Mouse (Mus musculus) stomach, embryonic 16.5 days (tissue): Measurements from ENCODE around the gene Myo1h. TPM values are rescaled to one million over a fixed set of nuclear protein-coding genes. Genes with fewer than 3 reads are reported as not detected.
A peak's percentile ranks its signal among the peaks of the same experiment; 100 is the strongest.

Source experiments
- ATAC-seq: fragments of 200-750 bp; cut with Nextera tagmentation; 2 replicates; pipeline ENCODE4 v1.8.0; 2017; ENCODE audit warnings: moderate number of reproducible peaks, moderate TSS enrichment; ENCODE audit not compliant: insufficient read depth, low FRiP score
- H3K27ac ChIP-seq: fragments of 300-500 bp; sonication (generic); 2 replicates; pipeline ENCODE4 v1.5.1; 2014; ENCODE audit warnings: low read length
- H3K27me3 ChIP-seq: fragments of 300-500 bp; sonication (generic); 2 replicates; pipeline ENCODE4 v1.6.1; 2014; ENCODE audit warnings: low read length, control low read depth, mixed read lengths; ENCODE audit not compliant: control insufficient read depth, insufficient read depth
- H3K36me3 ChIP-seq: fragments of 300-500 bp; sonication (generic); 2 replicates; pipeline ENCODE4 v1.6.1; 2014; ENCODE audit warnings: low read length; ENCODE audit not compliant: control insufficient read depth, insufficient read depth
- H3K4me1 ChIP-seq: fragments of 300-500 bp; sonication (generic); 2 replicates; pipeline ENCODE4 v1.6.1; 2014; ENCODE audit warnings: low read length, control low read depth, mixed read lengths; ENCODE audit not compliant: control insufficient read depth, insufficient read depth
- H3K4me2 ChIP-seq: fragments of 300-500 bp; sonication (generic); 2 replicates; pipeline ENCODE4 v1.6.1; 2014; ENCODE audit warnings: low read depth, low read length, mixed read lengths
- H3K4me3 ChIP-seq: fragments of 300-500 bp; sonication (generic); replicated peaks from 2 replicates; pipeline ENCODE4 v1.5.1; 2014; ENCODE audit warnings: mild to moderate bottlenecking, low read length
- H3K9ac ChIP-seq: fragments of 300-500 bp; sonication (generic); 2 replicates; pipeline ENCODE4 v1.6.1; 2014; ENCODE audit warnings: low read length
- H3K9me3 ChIP-seq: fragments of 300-500 bp; sonication (generic); replicated peaks from 2 replicates; pipeline ENCODE4 v1.6.1; 2016; ENCODE audit warnings: low read length, control low read depth; ENCODE audit not compliant: control insufficient read depth
- WGBS: fragments of 180-500 bp; shearing (Covaris S2); extraction: QIAGEN DNeasy Blood & Tissue Kit; methylation state at CpG from one replicate; pipeline ENCODE4 v1.1.7; 2014; 5-methylcytosine and 5-hydroxymethylcytosine counted together
- polyA plus RNA-seq: library from polyadenylated mRNA; unstranded; fragments of >200 nt; fragmentation: Nextera tagmentation; extraction: Ambion mirVana; gene quantifications from 2 replicates; pipeline ENCODE4 v1.2.1, GENCODE M21; 2015

The Myo1h gene
- polyA plus RNA-seq, 1 experiment from 2014 or later, result 6.0 TPM

DNA sequence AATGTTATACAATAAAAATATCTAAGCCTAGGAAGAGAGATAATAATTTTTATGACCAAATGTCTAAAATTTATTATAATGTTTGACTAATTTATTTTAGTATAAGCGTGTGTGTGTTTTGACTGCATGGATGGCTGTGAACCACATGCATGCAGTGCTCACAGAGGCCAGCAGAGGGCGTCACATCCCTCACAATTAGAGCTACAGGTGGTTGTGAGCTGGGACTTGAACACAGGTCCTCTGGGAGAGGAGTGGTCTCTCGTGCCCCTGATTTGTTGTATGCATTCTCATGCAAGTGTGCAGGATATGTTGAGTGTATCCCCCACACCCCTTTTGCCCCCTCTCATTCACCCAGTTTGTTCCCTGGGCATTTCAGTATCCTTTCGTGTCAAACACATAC lies 2.9 kb upstream of the Myo1h start:
- Histone ChIP-seq H3K9ac (no peak overlapping the region), H3K27me3 (no peaks in the 10 kb centered on the region), H3K4me3 (no peak overlapping the region), H3K27ac (no peak overlapping the region), H3K4me1 (no peaks in the 10 kb centered on the region), H3K4me2 (no peak overlapping the region), H3K36me3 (no peaks in the 10 kb centered on the region), H3K9me3 (no peaks in the 10 kb centered on the region)
- no peak for ATAC-seq
- WGBS, result 72% methylated on average over 4 of the region's 4 CpGs

DNA sequence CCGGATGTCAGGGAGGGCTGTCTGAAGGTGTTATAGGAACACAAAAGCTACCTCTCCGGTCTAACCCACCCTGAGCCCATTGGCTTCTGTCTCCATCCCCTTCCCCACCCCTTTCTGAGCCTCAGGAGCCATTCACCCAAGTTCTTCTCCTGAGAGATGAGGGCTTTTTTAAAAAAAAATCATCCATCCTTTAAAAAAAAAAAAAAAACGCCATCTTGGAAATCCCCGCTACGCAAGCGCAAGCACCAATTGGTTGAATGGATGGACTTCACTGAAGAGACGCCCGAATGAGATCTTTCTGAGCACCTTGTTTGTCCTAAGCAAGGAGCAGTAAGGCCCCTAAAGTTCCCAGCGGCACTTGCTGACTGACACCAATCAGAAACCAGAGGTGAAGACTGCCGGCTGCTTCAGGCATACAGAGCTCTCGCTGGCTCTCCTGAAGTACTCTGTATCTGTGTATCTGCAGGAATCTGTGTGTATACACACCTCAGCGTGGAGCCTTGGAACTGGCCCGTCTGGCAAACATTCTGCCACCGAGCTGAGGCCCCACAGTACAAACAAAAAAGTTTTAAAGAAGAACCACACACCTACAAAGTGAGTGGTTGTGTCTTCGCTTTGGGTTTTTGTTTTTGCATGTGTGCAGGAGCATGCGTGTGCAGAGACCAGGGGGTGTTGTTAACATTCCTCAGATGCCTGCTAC lies 1.9 kb upstream of the Myo1h start:
- 65% methylated on average over 16 of the region's 16 CpGs for WGBS

DNA sequence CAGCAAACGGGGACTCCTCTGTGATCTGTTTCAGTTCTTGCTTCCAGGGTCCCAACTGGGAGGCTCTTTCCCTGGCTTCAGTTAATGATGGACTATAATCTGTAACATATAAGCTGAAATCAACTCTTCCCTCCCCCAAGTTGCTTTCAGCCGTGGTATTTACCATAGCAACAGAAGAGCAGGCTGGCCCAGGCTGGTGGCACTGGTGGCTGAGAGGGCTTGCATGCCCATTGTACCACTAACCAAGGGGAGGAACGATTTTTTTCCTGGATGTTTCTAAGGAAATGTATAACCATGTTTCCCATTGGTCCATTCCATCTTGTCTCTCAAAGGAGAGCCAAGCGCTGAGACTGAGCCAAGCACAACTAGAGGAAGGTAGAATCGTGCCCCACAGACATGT lies 570 bp upstream of the Myo1h start:
- Histone ChIP-seq H3K9ac (no peak overlapping the region), H3K4me2 (no peak overlapping the region), H3K27ac (no peak overlapping the region), H3K27me3 (no peaks in the 10 kb centered on the region), H3K4me1 (no peaks in the 10 kb centered on the region), H3K9me3 (no peaks in the 10 kb centered on the region), H3K4me3 (no peak overlapping the region), H3K36me3 (no peaks in the 10 kb centered on the region)
- ATAC-seq, result no peak
- WGBS, result 85% methylated on average over 5 of the region's 5 CpGs

More for the DNA sequence above, 1.9 kb upstream of the Myo1h start:
- Histone ChIP-seq H3K4me3 (no peak overlapping the region), H3K9ac (no peak overlapping the region; the same call in 1 of the 2 replicates), H3K27me3 (no peaks in the 10 kb centered on the region), H3K4me1 (no peaks in the 10 kb centered on the region), H3K36me3 (no peaks in the 10 kb centered on the region), H3K9me3 (no peaks in the 10 kb centered on the region), H3K27ac (no peak overlapping the region), H3K4me2 (no peak overlapping the region)
- no peak for ATAC-seq

DNA sequence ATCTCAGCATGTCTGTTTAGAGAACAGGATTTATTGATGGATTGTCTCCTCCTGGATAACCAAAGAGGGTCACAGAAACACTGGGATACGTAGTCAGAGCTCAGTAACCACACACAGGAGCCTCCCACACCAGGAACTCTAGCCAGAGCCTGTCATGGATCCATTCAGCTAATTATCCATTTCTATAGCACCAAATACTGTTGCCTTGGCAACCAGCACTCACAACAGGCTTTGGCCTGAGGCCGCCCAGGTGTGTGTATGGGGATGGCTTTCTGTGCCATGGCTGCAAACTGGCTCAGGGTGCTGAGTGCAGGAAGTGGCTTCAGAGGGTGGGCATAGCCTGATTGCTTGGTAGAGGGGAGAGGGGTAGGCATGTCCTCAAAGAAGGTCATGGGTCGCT lies 1.0 kb downstream of the Myo1h start:
- H3K27me3 ChIP-seq, result no peaks in the 10 kb centered on the region

DNA sequence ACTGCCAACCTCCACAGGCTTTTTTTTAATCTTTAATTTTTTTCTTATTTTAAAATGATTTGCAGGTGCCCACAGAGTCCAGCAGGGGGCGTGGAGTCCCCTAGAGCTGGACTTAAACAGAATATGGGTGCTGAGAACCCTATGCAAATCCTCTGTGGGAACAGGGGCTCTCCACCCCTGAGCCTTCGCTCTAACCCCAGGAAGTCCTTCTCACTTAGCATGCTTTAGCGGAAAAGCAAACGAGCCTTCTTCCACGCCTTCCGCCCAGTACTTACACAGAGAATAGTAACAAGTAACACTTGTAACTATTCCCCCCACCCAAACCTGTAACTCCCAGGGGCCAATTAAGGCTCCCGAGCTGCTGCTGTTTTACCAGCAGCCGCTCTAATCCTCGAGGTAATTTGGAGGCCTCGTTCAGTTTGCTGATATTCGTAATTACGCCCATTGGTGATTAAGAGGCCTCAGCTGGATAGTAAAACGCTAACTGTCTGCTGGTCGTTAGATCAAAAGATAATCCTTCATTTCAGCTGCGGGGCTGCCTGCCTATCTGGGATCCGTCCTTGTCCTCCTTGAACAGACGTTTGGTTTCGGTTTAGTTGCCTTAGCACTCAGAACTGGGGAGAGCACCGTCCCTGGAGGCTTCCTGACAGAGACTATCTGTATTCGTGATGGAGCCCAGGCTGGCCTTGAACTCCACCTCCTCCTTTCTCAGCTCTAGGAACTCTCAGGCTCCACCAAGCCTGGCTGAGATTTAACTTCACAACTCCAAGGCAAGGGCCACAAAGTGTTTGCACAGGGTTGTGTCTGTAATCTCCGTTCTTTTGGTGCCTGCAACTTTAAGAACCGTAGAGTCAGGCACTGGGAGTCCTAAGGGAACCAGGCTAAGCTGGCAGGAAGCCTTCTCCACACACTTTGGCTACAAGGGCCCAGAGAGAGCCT lies 8.0 kb downstream of the Myo1h start:
- no peak for ATAC-seq
- 29% methylated on average over 22 of the region's 22 CpGs for WGBS
- peaks cover 4% of the 10 kb centered on the region; the same call in 1 of the 2 replicates for H3K4me1 ChIP-seq
- no peaks in the 10 kb centered on the region for H3K9me3 ChIP-seq
- H3K27ac ChIP-seq, result no peak overlapping the region
- H3K9ac ChIP-seq, result 0 out of 2 replicates have a peak overlapping the region, but pooled peaks have one; percentile 23
- H3K4me3 ChIP-seq, result no peak overlapping the region
- no peaks in the 10 kb centered on the region for H3K27me3 ChIP-seq
- H3K4me2 ChIP-seq, result 0 out of 2 replicates have a peak overlapping the region, but pooled peaks have one; percentile 14
- H3K36me3 ChIP-seq, result no peaks in the 10 kb centered on the region

More for the DNA sequence above, 1.0 kb downstream of the Myo1h start:
- H3K4me2 ChIP-seq, result no peak overlapping the region
- no peaks in the 10 kb centered on the region for H3K36me3 ChIP-seq
- H3K4me3 ChIP-seq, result no peak overlapping the region
- ATAC-seq, result no peak
- H3K9ac ChIP-seq, result no peak overlapping the region
- no peak overlapping the region for H3K27ac ChIP-seq
- no peaks in the 10 kb centered on the region for H3K4me1 ChIP-seq
- no peaks in the 10 kb centered on the region for H3K9me3 ChIP-seq
- 65% methylated on average over 3 of the region's 3 CpGs for WGBS

DNA sequence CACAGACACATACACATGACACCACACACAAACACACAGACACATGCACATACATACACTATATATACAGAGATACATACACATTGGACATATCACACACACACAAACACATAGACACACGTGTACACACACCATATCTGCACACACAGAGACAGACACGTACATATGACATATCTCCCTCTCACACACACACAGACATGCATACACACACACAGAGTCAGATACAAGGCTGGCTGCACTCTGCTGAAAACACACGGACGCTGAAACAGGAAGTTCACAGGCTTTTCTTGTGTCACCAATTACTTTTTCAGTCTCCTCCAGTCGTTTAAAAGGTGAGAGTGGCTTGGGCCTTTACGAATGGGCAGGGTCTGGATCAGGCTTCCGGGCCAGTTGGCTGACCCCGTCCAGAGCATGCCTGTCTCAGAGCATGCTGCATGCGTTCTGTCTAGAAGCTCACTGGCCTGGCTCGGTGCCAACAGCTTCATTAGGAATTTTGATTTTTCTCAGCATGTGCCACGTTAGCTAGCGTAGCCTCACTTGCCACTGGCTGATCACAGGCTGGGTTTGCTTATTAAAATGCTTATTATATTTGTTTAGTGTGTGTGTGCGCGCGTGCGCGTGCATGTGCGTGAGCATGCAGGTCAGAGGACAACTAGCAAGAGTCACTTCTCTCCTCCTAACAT lies 9.4 kb downstream of the Myo1h start:
- WGBS, result 53% methylated on average over 18 of the region's 18 CpGs
- Histone ChIP-seq H3K4me3 (no peak overlapping the region), H3K4me2 (no peak overlapping the region), H3K9me3 (no peaks in the 10 kb centered on the region), H3K4me1 (peaks cover 4% of the 10 kb centered on the region; the same call in 1 of the 2 replicates), H3K27me3 (no peaks in the 10 kb centered on the region), H3K9ac (no peak overlapping the region), H3K36me3 (no peaks in the 10 kb centered on the region), H3K27ac (no peak overlapping the region)
- no peak for ATAC-seq

DNA sequence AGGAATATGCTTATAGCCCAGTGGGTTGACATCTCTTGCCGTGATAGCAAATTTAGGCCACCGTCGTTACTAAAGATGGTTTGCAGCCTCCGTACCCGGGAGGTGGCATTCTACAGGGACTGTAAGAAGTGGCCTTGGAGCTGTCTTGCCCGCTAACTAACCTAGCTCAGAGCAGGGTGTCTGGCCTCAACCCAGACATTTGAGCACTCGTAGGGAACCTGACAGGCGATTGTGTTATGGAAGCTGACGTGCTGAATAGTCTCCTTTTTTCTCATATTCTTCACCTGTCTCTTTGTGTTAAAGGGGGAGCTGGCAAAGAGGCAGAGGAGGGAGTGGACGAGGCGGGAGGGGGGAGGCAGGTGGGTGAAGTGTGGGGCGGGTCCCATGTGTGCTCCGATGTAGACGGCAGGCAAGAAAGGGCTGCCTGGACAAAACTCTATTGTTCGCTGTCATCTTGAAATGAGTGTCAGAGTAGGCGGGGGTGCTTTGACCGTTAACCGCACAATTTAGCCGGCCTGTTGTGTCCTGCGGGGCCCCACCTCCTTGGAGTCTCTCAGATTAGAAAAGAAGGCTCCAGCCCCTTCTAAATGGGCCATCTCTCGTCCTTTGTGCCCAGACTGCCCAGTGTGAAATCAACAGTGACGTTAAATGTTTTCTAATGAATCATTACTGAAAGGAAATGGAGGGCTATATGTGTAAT lies 10.3 kb downstream of the Myo1h start:
- H3K9ac ChIP-seq, result no peak overlapping the region
- no peak overlapping the region for H3K4me3 ChIP-seq
- no peaks in the 10 kb centered on the region for H3K36me3 ChIP-seq
- 55% methylated on average over 22 of the region's 22 CpGs for WGBS
- H3K27ac ChIP-seq, result no peak overlapping the region
- no peak overlapping the region for H3K4me2 ChIP-seq
- H3K4me1 ChIP-seq, result peaks cover 4% of the 10 kb centered on the region; the same call in 1 of the 2 replicates
- no peaks in the 10 kb centered on the region for H3K27me3 ChIP-seq
- no peaks in the 10 kb centered on the region for H3K9me3 ChIP-seq
- ATAC-seq, result no peak

DNA sequence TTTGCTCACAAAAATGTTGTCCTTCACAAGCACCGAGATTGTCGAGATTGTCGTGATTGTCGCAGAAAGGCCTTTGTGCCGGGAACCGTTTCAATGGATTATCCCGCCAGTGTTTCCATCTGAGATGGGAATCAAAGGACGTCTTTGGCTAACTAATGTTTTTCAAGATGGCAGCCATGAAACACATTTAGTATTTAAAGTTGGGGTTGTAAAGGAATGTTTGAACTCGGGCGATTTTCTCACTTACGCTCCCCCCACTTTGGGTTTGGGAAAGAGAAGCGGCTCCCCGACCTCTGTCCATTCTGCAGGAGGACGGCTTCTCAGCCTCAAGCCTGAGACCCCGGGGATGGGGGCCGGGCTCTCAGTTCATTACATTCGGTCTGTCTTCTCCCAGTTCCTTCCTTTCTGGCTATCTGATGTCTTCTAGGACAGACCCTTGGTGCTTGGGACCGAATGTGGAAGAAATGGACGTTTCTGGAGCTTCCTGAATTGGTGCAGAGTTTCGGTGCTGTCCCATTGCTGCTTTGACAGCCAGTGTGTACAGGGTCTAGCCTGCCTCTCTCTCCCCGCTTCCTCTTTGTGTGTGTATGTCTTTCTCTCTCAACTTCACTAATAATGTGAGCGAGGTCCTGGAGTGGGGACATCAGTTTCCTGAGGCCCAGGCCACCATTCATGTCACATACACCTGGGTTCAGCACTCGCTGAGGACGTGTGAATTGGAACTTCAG lies 11.1 kb downstream of the Myo1h start:
- Histone ChIP-seq H3K4me2 (no peak overlapping the region), H3K27me3 (no peaks in the 10 kb centered on the region), H3K4me1 (peaks cover 4% of the 10 kb centered on the region; the same call in 1 of the 2 replicates), H3K4me3 (no peak overlapping the region), H3K9me3 (no peaks in the 10 kb centered on the region), H3K36me3 (no peaks in the 10 kb centered on the region), H3K9ac (no peak overlapping the region), H3K27ac (no peak overlapping the region)
- 83% methylated on average over 24 of the region's 24 CpGs for WGBS
- ATAC-seq, result no peak
